Mouse (Mus musculus): ENCODE measurements around the gene Mocs2.

DNA sequence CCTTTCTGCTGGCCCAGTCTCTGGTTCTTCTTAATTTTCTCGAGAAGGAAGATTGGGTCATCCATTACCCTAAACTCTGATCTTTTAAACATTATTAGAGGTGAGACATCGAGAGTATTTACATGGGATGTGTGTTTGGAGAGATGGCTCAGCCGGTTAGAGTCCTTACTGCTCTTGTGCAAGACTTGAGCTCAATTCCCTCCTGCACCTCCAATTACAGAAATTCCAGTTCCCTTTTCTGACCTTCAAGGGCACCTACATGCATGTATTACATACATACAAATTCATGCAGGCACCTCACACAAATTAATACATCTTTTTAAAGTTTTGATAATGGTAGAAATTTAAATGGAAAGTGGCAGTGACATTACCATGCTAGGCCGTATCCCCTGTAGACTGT, 22.5 kb downstream of the Mocs2 start:
- no peak for TF ChIP-seq GATA1 (IDR thresholded peaks at IDR 0.05; ENCODE audit: borderline replicate concordance, low read length)
- TF ChIP-seq FLI1 (IDR thresholded peaks at IDR 0.05; ENCODE audit: low read length) = no peak

Data from megakaryocyte, embryonic 14.5 days (primary cell).